Mouse (Mus musculus) ES-E14 (cell line): Measurements from ENCODE around the gene Slc2a2.

Experiments
- CHD2 ChIP-seq: IDR thresholded peaks from 2 replicates; pipeline ENCODE4 v1.6.1; 2014; ENCODE audit warnings: mild to moderate bottlenecking, low read depth, low read length, inconsistent platforms
- ZC3H11A ChIP-seq: IDR thresholded peaks from 2 replicates; pipeline ENCODE4 v1.6.1; 2012; ENCODE audit warnings: low read depth, mild to moderate bottlenecking, inconsistent platforms, low read length, borderline replicate concordance

- TF ChIP-seq ZC3H11A = no peak
- TF ChIP-seq CHD2 = no peak
Observed at GRCm38 (mm10) chr3:28695608-28696007, 2.1 kb upstream of the Slc2a2 start.
